Mouse (Mus musculus) hindbrain, embryonic 12.5 days (tissue): ENCODE results near the gene Bcl6. TPM values are rescaled to one million over a fixed set of nuclear protein-coding genes. Genes with fewer than 3 reads are reported as not detected.

ENCODE experiments used
- ATAC-seq: fragments of 200-750 bp; cut with Nextera tagmentation; 2 replicates; pipeline ENCODE4 v1.8.0; 2017; ENCODE audit warnings: moderate TSS enrichment; ENCODE audit not compliant: low FRiP score
- H3K27ac ChIP-seq: fragments of 300-500 bp; sonication (generic); 2 replicates; pipeline ENCODE4 v1.5.1; 2016; ENCODE audit warnings: mild to moderate bottlenecking
- H3K27me3 ChIP-seq: fragments of 300-500 bp; sonication (generic); 2 replicates; pipeline ENCODE4 v1.6.1; 2016; ENCODE audit warnings: mild to moderate bottlenecking
- H3K36me3 ChIP-seq: fragments of 300-500 bp; sonication (generic); 2 replicates; pipeline ENCODE4 v1.6.1; 2016; ENCODE audit warnings: mild to moderate bottlenecking
- H3K4me1 ChIP-seq: fragments of 300-500 bp; sonication (generic); 2 replicates; pipeline ENCODE4 v1.6.1; 2016
- H3K4me2 ChIP-seq: fragments of 300-500 bp; sonication (generic); replicated peaks from 2 replicates; pipeline ENCODE4 v1.6.1; 2016; ENCODE audit warnings: mild to moderate bottlenecking
- H3K4me3 ChIP-seq: fragments of 300-500 bp; sonication (generic); 2 replicates; pipeline ENCODE4 v1.5.1; 2016; ENCODE audit warnings: mild to moderate bottlenecking
- H3K9ac ChIP-seq: fragments of 300-500 bp; sonication (generic); 2 replicates; pipeline ENCODE4 v1.6.1; 2016; ENCODE audit warnings: mild to moderate bottlenecking, moderate library complexity
- H3K9me3 ChIP-seq: fragments of 300-500 bp; sonication (generic); replicated peaks from 2 replicates; pipeline ENCODE4 v1.6.1; 2016; ENCODE audit warnings: mild to moderate bottlenecking
- WGBS: fragments of 180-500 bp; shearing (Covaris S2); methylation state at CpG from one replicate; pipeline ENCODE4 v1.1.7; 2016; 5-methylcytosine and 5-hydroxymethylcytosine counted together
- polyA plus RNA-seq: library from polyadenylated mRNA; unstranded; fragments of >200 nt; fragmentation: Nextera tagmentation; extraction: Ambion mirVana; gene quantifications from 2 replicates; pipeline ENCODE4 v1.2.1, GENCODE M21; 2016

The Bcl6 gene
- polyA plus RNA-seq, 1 experiment from 2014 or later = 0.12 TPM

- Histone ChIP-seq H3K27me3 (peaks cover 53% of the 10 kb centered on the region), H3K36me3 (no peaks in the 10 kb centered on the region), H3K4me2 (peak overlapping the region; percentile 86), H3K4me1 (peaks cover 30% of the 10 kb centered on the region), H3K9ac (0 out of 2 replicates have a peak overlapping the region, but pooled peaks have one; percentile 32), H3K27ac (no peak overlapping the region), H3K9me3 (no peaks in the 10 kb centered on the region), H3K4me3 (peak overlapping the region; percentile 33; the same call in 1 of the 2 replicates)
- no peak for ATAC-seq
- WGBS = 2% methylated on average over 11 of the region's 11 CpGs
Measured at GRCm38 (mm10) chr16:23980201-23980870, 8.3 kb downstream of the Bcl6 start.

GRCm38 (mm10) chr16:23979446-23979845, 9.2 kb downstream of the Bcl6 start:
- H3K4me1 ChIP-seq = peaks cover 23% of the 10 kb centered on the region
- no peaks in the 10 kb centered on the region for H3K9me3 ChIP-seq
- H3K27ac ChIP-seq = no peak overlapping the region
- H3K4me2 ChIP-seq = no peak overlapping the region
- H3K4me3 ChIP-seq = no peak overlapping the region
- no peak overlapping the region for H3K9ac ChIP-seq
- WGBS = 86% methylated on average over 9 of the region's 9 CpGs
- ATAC-seq = no peak
- H3K27me3 ChIP-seq = peaks cover 45% of the 10 kb centered on the region
- no peaks in the 10 kb centered on the region for H3K36me3 ChIP-seq

GRCm38 (mm10) chr16:23978495-23978894, 10.2 kb downstream of the Bcl6 start:
- ATAC-seq = no peak
- WGBS = 79% methylated on average over 4 of the region's 4 CpGs
- Histone ChIP-seq H3K4me2 (no peak overlapping the region), H3K4me1 (peaks cover 19% of the 10 kb centered on the region), H3K4me3 (no peak overlapping the region), H3K36me3 (no peaks in the 10 kb centered on the region), H3K9ac (no peak overlapping the region), H3K27ac (no peak overlapping the region), H3K9me3 (no peaks in the 10 kb centered on the region), H3K27me3 (peaks cover 37% of the 10 kb centered on the region)

- WGBS = 83% methylated on average over 3 of the region's 3 CpGs
- peaks cover 36% of the 10 kb centered on the region for H3K27me3 ChIP-seq
- H3K9me3 ChIP-seq = no peaks in the 10 kb centered on the region
- H3K36me3 ChIP-seq = no peaks in the 10 kb centered on the region
- no peak overlapping the region for H3K4me2 ChIP-seq
- H3K27ac ChIP-seq = no peak overlapping the region
- H3K4me3 ChIP-seq = no peak overlapping the region
- no peak for ATAC-seq
- no peak overlapping the region for H3K9ac ChIP-seq
- H3K4me1 ChIP-seq = peaks cover 12% of the 10 kb centered on the region
Measured at GRCm38 (mm10) chr16:23977732-23978131, 10.9 kb downstream of the Bcl6 start.

GRCm38 (mm10) chr16:23976196-23976595, 12.5 kb downstream of the Bcl6 start:
- ATAC-seq = no peak
- Histone ChIP-seq H3K9me3 (no peaks in the 10 kb centered on the region), H3K36me3 (no peaks in the 10 kb centered on the region), H3K4me1 (peaks cover 7% of the 10 kb centered on the region), H3K27me3 (peaks cover 26% of the 10 kb centered on the region), H3K27ac (no peak overlapping the region), H3K9ac (no peak overlapping the region), H3K4me2 (no peak overlapping the region), H3K4me3 (no peak overlapping the region)
- 94% methylated on average over 2 of the region's 2 CpGs for WGBS

- H3K4me1 ChIP-seq = no peaks in the 10 kb centered on the region
- no peaks in the 10 kb centered on the region for H3K36me3 ChIP-seq
- no peak for ATAC-seq
- no peaks in the 10 kb centered on the region for H3K9me3 ChIP-seq
- no peak overlapping the region for H3K9ac ChIP-seq
- WGBS = 87% methylated on average over 9 of the region's 9 CpGs
- H3K4me3 ChIP-seq = no peak overlapping the region
- no peak overlapping the region for H3K27ac ChIP-seq
- 0 out of 2 replicates have a peak, but pooled peaks cover 3% of the 10 kb centered on the region for H3K27me3 ChIP-seq
- no peak overlapping the region for H3K4me2 ChIP-seq
Measured at GRCm38 (mm10) chr16:23973635-23974367, 14.9 kb downstream of the Bcl6 start.

GRCm38 (mm10) chr16:23972901-23973300, 15.8 kb downstream of the Bcl6 start:
- Histone ChIP-seq H3K27ac (no peak overlapping the region), H3K4me3 (no peak overlapping the region), H3K36me3 (no peaks in the 10 kb centered on the region), H3K4me1 (no peaks in the 10 kb centered on the region), H3K9me3 (no peaks in the 10 kb centered on the region), H3K4me2 (no peak overlapping the region), H3K9ac (no peak overlapping the region), H3K27me3 (no peaks in the 10 kb centered on the region)
- no peak for ATAC-seq
- WGBS = 70% methylated on average over 11 of the region's 11 CpGs

GRCm38 (mm10) chr16:23972126-23972740, 16.4 kb downstream of the Bcl6 start:
- Histone ChIP-seq H3K4me2 (no peak overlapping the region), H3K9me3 (no peaks in the 10 kb centered on the region), H3K4me3 (no peak overlapping the region), H3K4me1 (no peaks in the 10 kb centered on the region), H3K36me3 (no peaks in the 10 kb centered on the region), H3K27me3 (no peaks in the 10 kb centered on the region), H3K27ac (no peak overlapping the region), H3K9ac (no peak overlapping the region)
- ATAC-seq = no peak
- 78% methylated on average over 20 of the region's 20 CpGs for WGBS

GRCm38 (mm10) chr16:23969919-23970318, 18.7 kb downstream of the Bcl6 start:
- 83% methylated on average over 14 of the region's 14 CpGs for WGBS
- no peak overlapping the region for H3K4me2 ChIP-seq
- H3K4me1 ChIP-seq = no peaks in the 10 kb centered on the region
- no peaks in the 10 kb centered on the region for H3K36me3 ChIP-seq
- H3K9ac ChIP-seq = no peak overlapping the region
- no peaks in the 10 kb centered on the region for H3K9me3 ChIP-seq
- H3K4me3 ChIP-seq = no peak overlapping the region
- no peak for ATAC-seq
- H3K27ac ChIP-seq = no peak overlapping the region
- H3K27me3 ChIP-seq = no peaks in the 10 kb centered on the region

- Histone ChIP-seq H3K9me3 (no peaks in the 10 kb centered on the region), H3K36me3 (no peaks in the 10 kb centered on the region), H3K27me3 (no peaks in the 10 kb centered on the region), H3K27ac (no peak overlapping the region), H3K9ac (no peak overlapping the region), H3K4me3 (no peak overlapping the region), H3K4me2 (no peak overlapping the region), H3K4me1 (peaks cover 3% of the 10 kb centered on the region)
- 91% methylated on average over 4 of the region's 4 CpGs for WGBS
- ATAC-seq = no peak
Measured at GRCm38 (mm10) chr16:23968888-23969287, 19.8 kb downstream of the Bcl6 start.

GRCm38 (mm10) chr16:23967301-23967700, 21.4 kb downstream of the Bcl6 start:
- 81% methylated on average over 7 of the region's 7 CpGs for WGBS
- no peaks in the 10 kb centered on the region for H3K27me3 ChIP-seq
- no peaks in the 10 kb centered on the region for H3K36me3 ChIP-seq

GRCm38 (mm10) chr16:23966066-23966465, 22.6 kb downstream of the Bcl6 start:
- Histone ChIP-seq H3K27ac (no peak overlapping the region), H3K4me2 (no peak overlapping the region), H3K4me1 (peaks cover 6% of the 10 kb centered on the region), H3K27me3 (no peaks in the 10 kb centered on the region), H3K36me3 (no peaks in the 10 kb centered on the region), H3K4me3 (no peak overlapping the region), H3K9ac (no peak overlapping the region), H3K9me3 (no peaks in the 10 kb centered on the region)
- WGBS = 93% methylated on average over 14 of the region's 14 CpGs
- no peak for ATAC-seq

More at GRCm38 (mm10) chr16:23967301-23967700, 21.4 kb downstream of the Bcl6 start:
- no peak overlapping the region for H3K27ac ChIP-seq
- peaks cover 6% of the 10 kb centered on the region for H3K4me1 ChIP-seq
- ATAC-seq = no peak
- H3K9ac ChIP-seq = no peak overlapping the region
- no peaks in the 10 kb centered on the region for H3K9me3 ChIP-seq
- H3K4me3 ChIP-seq = no peak overlapping the region
- no peak overlapping the region for H3K4me2 ChIP-seq
